Mouse (Mus musculus): ENCODE results near the gene Gpsm1.

DNA sequence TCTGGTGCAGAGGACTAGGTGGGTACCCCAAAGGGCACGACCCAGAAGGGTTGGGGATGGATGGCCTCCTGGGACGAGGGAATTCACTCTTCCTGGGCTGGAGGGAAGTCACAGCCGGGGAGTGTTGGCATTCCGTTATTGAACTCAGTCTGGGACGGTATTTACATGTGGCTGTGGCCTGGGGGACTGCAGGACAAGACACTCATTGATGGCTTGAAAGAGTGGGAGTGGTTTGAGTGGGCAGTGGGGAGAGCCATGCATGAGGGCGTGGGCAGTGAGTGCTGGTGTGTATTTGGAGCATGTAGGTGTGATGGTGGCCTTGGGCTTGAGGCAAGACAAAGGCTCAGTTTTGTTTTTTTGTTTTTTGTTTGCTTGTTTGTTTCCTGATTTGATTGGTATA is 15.4 kb downstream of the Gpsm1 start:
- TF ChIP-seq POLR2A (IDR thresholded peaks at IDR 0.05; ENCODE audit: borderline replicate concordance, insufficient read depth, low read length), result no peak
- TF ChIP-seq CTCF (IDR thresholded peaks at IDR 0.05; ENCODE audit: borderline replicate concordance, insufficient read depth, low read depth, low read length), result no peak
